Mouse (Mus musculus): ENCODE data around the gene Dennd5b.
"Not testable (repeated sequence)": the region's sequence is repeated elsewhere in the genome, so short reads cannot be mapped to it uniquely, and the experiment has no call there.

Dennd5b gene

GRCm38 (mm10) chr6:149101076-149101942 is at the start of gene Dennd5b:
TSS of gene Dennd5b (minus strand) at chr6:149101680.
- peak; percentile 74 for DNase-seq (ENCODE audit: low read depth, low spot score)

- no peak for DNase-seq (ENCODE audit: low read depth, low spot score)
These were observed 47.2 kb upstream of the Dennd5b start for GRCm38 (mm10) chr6:149148436-149149229.

- DNase-seq (ENCODE audit: low read depth, low spot score), result no peak
These were observed 43.7 kb upstream of the Dennd5b start for GRCm38 (mm10) chr6:149145143-149145542.

GRCm38 (mm10) chr6:149141393-149142173 is 40.1 kb upstream of the Dennd5b start:
- DNase-seq (ENCODE audit: low read depth, low spot score), result peak; percentile 42

- no peak for DNase-seq (ENCODE audit: low read depth, low spot score)
These were observed 38.0 kb upstream of the Dennd5b start, which contains the start of gene Etfbkmt for GRCm38 (mm10) chr6:149139471-149139870. TSS of gene Etfbkmt (plus strand) at chr6:149139849.

- no peak for DNase-seq (ENCODE audit: low read depth, low spot score)
These were observed 37.5 kb upstream of the Dennd5b start for GRCm38 (mm10) chr6:149139011-149139410.

- DNase-seq (ENCODE audit: low read depth, low spot score), result no peak
These were observed 36.5 kb upstream of the Dennd5b start for GRCm38 (mm10) chr6:149137936-149138335.

- DNase-seq (ENCODE audit: low read depth, low spot score), result no peak
These were observed 34.2 kb upstream of the Dennd5b start for GRCm38 (mm10) chr6:149135631-149136030.

GRCm38 (mm10) chr6:149134391-149135150 is 33.1 kb upstream of the Dennd5b start:
- no peak for DNase-seq (ENCODE audit: low read depth, low spot score)

- peak; percentile 24 for DNase-seq (ENCODE audit: low read depth, low spot score)
These were observed 31.0 kb upstream of the Dennd5b start for GRCm38 (mm10) chr6:149132311-149133077.

- DNase-seq (ENCODE audit: low read depth, low spot score), result no peak
These were observed 29.6 kb upstream of the Dennd5b start for GRCm38 (mm10) chr6:149131111-149131510.

- not testable (repeated sequence) for DNase-seq (ENCODE audit: low read depth, low spot score)
These were observed 28.4 kb upstream of the Dennd5b start, which contains the start of gene Gm10203 for GRCm38 (mm10) chr6:149129870-149130269. TSS of gene Gm10203 (plus strand) at chr6:149130170.

- no peak for DNase-seq (ENCODE audit: low read depth, low spot score)
These were observed 25.2 kb upstream of the Dennd5b start for GRCm38 (mm10) chr6:149126675-149127074.

- no peak for DNase-seq (ENCODE audit: low read depth, low spot score)
These were observed 21.6 kb upstream of the Dennd5b start for GRCm38 (mm10) chr6:149123042-149123441.

- DNase-seq (ENCODE audit: low read depth, low spot score), result peak; percentile 24
These were observed 18.4 kb upstream of the Dennd5b start for GRCm38 (mm10) chr6:149119853-149120252.

- no peak for DNase-seq (ENCODE audit: low read depth, low spot score)
These were observed 17.5 kb upstream of the Dennd5b start for GRCm38 (mm10) chr6:149118935-149119334.

GRCm38 (mm10) chr6:149116992-149117391 is 15.5 kb upstream of the Dennd5b start:
- DNase-seq (ENCODE audit: low read depth, low spot score), result no peak

GRCm38 (mm10) chr6:149108909-149109308 is 7.4 kb upstream of the Dennd5b start:
- DNase-seq (ENCODE audit: low read depth, low spot score), result no peak

GRCm38 (mm10) chr6:149107615-149108014 is 6.1 kb upstream of the Dennd5b start:
- DNase-seq (ENCODE audit: low read depth, low spot score), result no peak

- DNase-seq (ENCODE audit: low read depth, low spot score), result no peak
These were observed 2.0 kb upstream of the Dennd5b start for GRCm38 (mm10) chr6:149103451-149103850.

All from telencephalon, adult 2 months (tissue).